8 mouse cellular contexts compared by ENCODE assay signal in genomic region chr4:97868938-97869440, GRCm38 (mm10).
DNase-seq lines count a peak whose midpoint lies in the region; ATAC-seq and TF ChIP-seq lines count a peak whose summit lies in the region.

No protein-coding gene starts in this region.

- no peaks in the 10 kb centered on the region for H3K36me3 ChIP-seq in neural tube, embryonic 12.5 days
- no peaks in the 10 kb centered on the region for H3K36me3 ChIP-seq in embryonic facial prominence, embryonic 15.5 days
- no peaks in the 10 kb centered on the region for H3K36me3 ChIP-seq in kidney, embryonic 14.5 days (ENCODE audit: control insufficient read depth, insufficient read depth, low read length)
- H3K36me3 ChIP-seq in limb, embryonic 10.5 days: no peaks in the 10 kb centered on the region; the same call in 1 of the 2 replicates
- H3K36me3 ChIP-seq in midbrain, postnatal 0 days (ENCODE audit: insufficient read depth, low read length): no peaks in the 10 kb centered on the region

- 0 out of 2 replicates have a peak overlapping the region, but pooled peaks have one; percentile 4 for H3K27ac ChIP-seq in neural tube, embryonic 12.5 days
- peak overlapping the region; percentile 93 for H3K27ac ChIP-seq in embryonic facial prominence, embryonic 15.5 days (replicated peaks)
- H3K27ac ChIP-seq in kidney, embryonic 14.5 days (ENCODE audit: low read depth, low read length): peak overlapping the region; percentile 94
- peak overlapping the region; percentile 7; the same call in 1 of the 2 replicates for H3K27ac ChIP-seq in limb, embryonic 10.5 days
- peak overlapping the region; percentile 84 for H3K27ac ChIP-seq in midbrain, postnatal 0 days (ENCODE audit: low read depth, low read length)

- no peak overlapping the region for H3K9ac ChIP-seq in neural tube, embryonic 12.5 days
- H3K9ac ChIP-seq in embryonic facial prominence, embryonic 15.5 days: peak overlapping the region; percentile 7; the same call in 1 of the 2 replicates
- H3K9ac ChIP-seq in kidney, embryonic 14.5 days (ENCODE audit: low read depth, low read length): no peak overlapping the region; the same call in 1 of the 2 replicates
- no peak overlapping the region; the same call in 1 of the 2 replicates for H3K9ac ChIP-seq in midbrain, postnatal 0 days (replicated peaks; ENCODE audit: low read length, poor library complexity, severe bottlenecking)

- H3K27me3 ChIP-seq in neural tube, embryonic 12.5 days (replicated peaks): no peaks in the 10 kb centered on the region
- H3K27me3 ChIP-seq in embryonic facial prominence, embryonic 15.5 days: no peaks in the 10 kb centered on the region
- no peaks in the 10 kb centered on the region for H3K27me3 ChIP-seq in kidney, embryonic 14.5 days (ENCODE audit: control insufficient read depth, insufficient read depth, low read length)
- H3K27me3 ChIP-seq in limb, embryonic 10.5 days (ENCODE audit: low read depth, poor library complexity, severe bottlenecking): no peaks in the 10 kb centered on the region
- 0 out of 2 replicates have a peak, but pooled peaks cover 3% of the 10 kb centered on the region for H3K27me3 ChIP-seq in midbrain, postnatal 0 days (ENCODE audit: insufficient read depth, low read length)

- H3K4me2 ChIP-seq in neural tube, embryonic 12.5 days (replicated peaks): peak overlapping the region; percentile 14; the same call in 1 of the 2 replicates
- peak overlapping the region; percentile 46 for H3K4me2 ChIP-seq in embryonic facial prominence, embryonic 15.5 days (replicated peaks)
- H3K4me2 ChIP-seq in kidney, embryonic 14.5 days (replicated peaks; ENCODE audit: low read depth, low read length): peak overlapping the region; percentile 35
- peak overlapping the region; percentile 48 for H3K4me2 ChIP-seq in midbrain, postnatal 0 days (ENCODE audit: low read depth, low read length, poor library complexity, severe bottlenecking)

- TF ChIP-seq CTCF in midbrain, postnatal 0 days (IDR thresholded peaks at IDR 0.05): no peak

- DNase-seq in neural tube, embryonic 10.5 days (ENCODE audit: extremely low spot score, low spot score): no peak
- peak; percentile 97 to 98 for DNase-seq in heart, adult 18-20 months
- DNase-seq in limb, embryonic 10.5 days (ENCODE audit: low spot score): no peak
- peak; percentile 95 for DNase-seq in midbrain, postnatal 0 days (ENCODE audit: low spot score)
- peak; percentile 98 for DNase-seq in testis, postnatal 10 days (ENCODE audit: low spot score)

- peaks cover 40% of the 10 kb centered on the region for H3K4me1 ChIP-seq in neural tube, embryonic 12.5 days
- peaks cover 28% of the 10 kb centered on the region for H3K4me1 ChIP-seq in embryonic facial prominence, embryonic 15.5 days
- peaks cover 10% of the 10 kb centered on the region; the same call in 1 of the 2 replicates for H3K4me1 ChIP-seq in kidney, embryonic 14.5 days (ENCODE audit: control insufficient read depth, insufficient read depth, low read length)
- H3K4me1 ChIP-seq in limb, embryonic 10.5 days: peaks cover 16% of the 10 kb centered on the region
- no peaks in the 10 kb centered on the region; the same call in 1 of the 2 replicates for H3K4me1 ChIP-seq in midbrain, postnatal 0 days (ENCODE audit: insufficient read depth, low read length)

- no peaks in the 10 kb centered on the region for H3K9me3 ChIP-seq in neural tube, embryonic 12.5 days
- H3K9me3 ChIP-seq in embryonic facial prominence, embryonic 15.5 days (replicated peaks): no peaks in the 10 kb centered on the region
- H3K9me3 ChIP-seq in kidney, embryonic 14.5 days (ENCODE audit: control insufficient read depth, low read length): no peaks in the 10 kb centered on the region
- no peaks in the 10 kb centered on the region for H3K9me3 ChIP-seq in limb, embryonic 10.5 days (replicated peaks)
- H3K9me3 ChIP-seq in midbrain, postnatal 0 days (ENCODE audit: low read length): no peaks in the 10 kb centered on the region

- no peak overlapping the region for H3K4me3 ChIP-seq in neural tube, embryonic 12.5 days
- H3K4me3 ChIP-seq in embryonic facial prominence, embryonic 15.5 days (replicated peaks): peak overlapping the region; percentile 37
- peak overlapping the region; percentile 24; the same call in 1 of the 2 replicates for H3K4me3 ChIP-seq in kidney, embryonic 14.5 days (ENCODE audit: low read length)
- H3K4me3 ChIP-seq in limb, embryonic 10.5 days: no peak overlapping the region
- peak overlapping the region; percentile 34 for H3K4me3 ChIP-seq in midbrain, postnatal 0 days (ENCODE audit: low read depth, low read length)

- peak; percentile 35; the same call in 1 of the 2 replicates for ATAC-seq in neural tube, embryonic 12.5 days (ENCODE audit: low FRiP score, low read depth)
- ATAC-seq in embryonic facial prominence, embryonic 15.5 days (ENCODE audit: insufficient number of reproducible peaks, low FRiP score, low TSS enrichment, low read depth): peak; percentile 93
- peak; percentile 89 for ATAC-seq in kidney, embryonic 14.5 days (ENCODE audit: low FRiP score, low TSS enrichment)
- peak; percentile 95 for ATAC-seq in midbrain, postnatal 0 days (ENCODE audit: low FRiP score)

- 74% methylated on average over 27 of the region's 27 CpGs for WGBS in neural tube, embryonic 12.5 days
- WGBS in embryonic facial prominence, embryonic 15.5 days: 25% methylated on average over 27 of the region's 27 CpGs
- 52% methylated on average over 27 of the region's 27 CpGs for WGBS in kidney, embryonic 14.5 days
- 95% methylated on average over 27 of the region's 27 CpGs for WGBS in limb, embryonic 10.5 days
- WGBS in midbrain, postnatal 0 days: 50% methylated on average over 27 of the region's 27 CpGs

Comparison
In these comparisons a context has a peak if more than half of its experiments do, and no peak if none do; other contexts are left out.
1. ATAC-seq: peak in every context shown above with its lines; median percentile 95 in midbrain, postnatal 0 days; 93 in embryonic facial prominence, embryonic 15.5 days; 89 in kidney, embryonic 14.5 days; 35 in neural tube, embryonic 12.5 days.
2. H3K27ac ChIP-seq: peak in every context shown above with its lines; median percentile 94 in kidney, embryonic 14.5 days; 93 in embryonic facial prominence, embryonic 15.5 days; 84 in midbrain, postnatal 0 days; 7 in limb, embryonic 10.5 days; 4 in neural tube, embryonic 12.5 days.
3. H3K4me3 ChIP-seq: peak in embryonic facial prominence, embryonic 15.5 days (single experiment), kidney, embryonic 14.5 days (single experiment) and midbrain, postnatal 0 days (single experiment); none in neural tube, embryonic 12.5 days (single experiment) and limb, embryonic 10.5 days (single experiment).
4. DNase-seq: peak in heart, adult 18-20 months (2 of 2), midbrain, postnatal 0 days (single experiment) and testis, postnatal 10 days (single experiment); none in neural tube, embryonic 10.5 days (single experiment) and limb, embryonic 10.5 days (single experiment).
5. Peak in every context shown above with its lines, with median percentiles within 50 percentile points of each other: H3K4me2 ChIP-seq.